Mouse (Mus musculus) brown adipose tissue, adult 24 weeks (tissue): ENCODE data around the gene Cdc42ep1. TPM values are rescaled to one million over a fixed set of nuclear protein-coding genes. Genes with fewer than 3 reads are reported as not detected.
"Not testable (repeated sequence)": the region's sequence is repeated elsewhere in the genome, so short reads cannot be mapped to it uniquely, and the experiment has no call there.

Source experiments
- H3K27ac ChIP-seq: fragments of 200-500 bp; replicated peaks from 2 replicates; pipeline ENCODE4 v1.5.1; 2012; ENCODE audit warnings: low read depth, mild to moderate bottlenecking, low read length
- H3K4me1 ChIP-seq: fragments of 200-500 bp; 2 replicates; pipeline ENCODE4 v1.6.1; 2012; ENCODE audit warnings: low read length, mixed read lengths; ENCODE audit not compliant: control insufficient read depth, insufficient read depth, insufficient read length
- H3K4me3 ChIP-seq: fragments of 200-500 bp; 2 replicates; pipeline ENCODE4 v1.5.1; 2012; ENCODE audit warnings: low read depth, mild to moderate bottlenecking, low read length, moderate library complexity; ENCODE audit not compliant: insufficient read depth
- polyA plus RNA-seq: library from polyadenylated mRNA; stranded (reverse); fragments of >200 nt; gene quantifications from 2 replicates; pipeline ENCODE4 v1.2.4, GENCODE M21; 2012; ENCODE audit not compliant: missing spikeins, insufficient read depth, insufficient read length

Gene Cdc42ep1
- polyA plus RNA-seq, 1 experiment, result 18.4 TPM

DNA sequence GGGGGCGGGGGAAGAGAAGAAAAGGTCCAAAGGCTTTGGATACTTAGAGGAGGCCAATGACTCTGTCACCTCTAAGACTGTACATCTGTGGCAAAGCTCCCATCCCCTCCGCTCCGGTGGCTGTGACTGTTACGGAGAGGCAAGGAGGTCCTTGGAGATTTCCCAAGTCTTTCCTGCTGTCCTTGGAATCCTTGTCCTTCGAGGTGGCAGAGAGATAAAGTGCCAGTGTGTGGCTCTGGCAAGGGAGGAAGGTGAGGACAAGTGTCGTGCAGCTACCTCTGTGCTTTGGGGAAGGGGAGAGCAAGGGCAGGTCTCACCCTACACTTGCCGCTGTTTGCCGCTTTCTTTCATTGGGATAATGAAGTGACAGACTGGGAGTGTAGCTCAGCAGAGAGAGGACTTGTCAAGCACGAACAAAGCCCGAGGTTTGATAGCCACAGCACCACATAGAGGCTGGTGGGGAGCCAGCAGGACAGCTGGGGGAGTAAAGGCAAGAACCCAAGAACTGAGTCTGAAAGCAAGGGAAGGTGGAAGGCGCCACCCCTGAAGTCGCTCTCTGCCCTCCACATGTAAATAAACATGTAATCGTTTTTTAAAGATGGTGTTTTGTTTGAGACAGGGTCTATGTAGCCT is 31.5 kb downstream of the Cdc42ep1 start:
- Histone ChIP-seq H3K27ac (no peak overlapping the region), H3K4me1 (peaks cover 4% of the 10 kb centered on the region), H3K4me3 (no peak overlapping the region)

GRCm38 (mm10) chr15:78874989-78875388 is 32.6 kb downstream of the Cdc42ep1 start:
- no peak overlapping the region for H3K27ac ChIP-seq
- H3K4me1 ChIP-seq, result peaks cover 5% of the 10 kb centered on the region
- H3K4me3 ChIP-seq, result no peak overlapping the region

GRCm38 (mm10) chr15:78875537-78875936 is 33.1 kb downstream of the Cdc42ep1 start:
- Histone ChIP-seq H3K27ac (no peak overlapping the region), H3K4me3 (no peak overlapping the region)

DNA sequence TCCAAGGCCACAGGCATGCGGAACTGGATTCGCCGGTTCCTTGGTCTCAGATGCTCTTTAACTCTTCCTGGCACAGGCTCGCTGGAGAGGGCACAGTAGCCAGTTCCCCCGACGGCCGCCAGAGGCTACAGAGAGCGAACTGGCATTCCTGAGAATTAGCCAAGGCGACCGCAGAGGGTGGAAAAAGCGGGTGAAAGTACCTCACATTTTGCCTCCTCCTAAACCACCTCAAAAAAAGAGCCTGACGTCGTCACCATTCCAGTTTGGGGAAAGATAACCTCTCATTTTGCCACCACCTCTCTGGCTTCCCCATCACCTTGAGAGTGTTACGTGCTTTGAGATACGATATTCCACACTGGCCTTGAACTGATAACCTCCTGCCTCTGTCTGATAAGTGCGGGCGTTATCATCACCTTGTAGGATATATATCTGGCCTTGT is 33.9 kb downstream of the Cdc42ep1 start:
- Histone ChIP-seq H3K27ac (peak overlapping the region; percentile 99), H3K4me3 (peak overlapping the region; percentile 69), H3K4me1 (peaks cover 5% of the 10 kb centered on the region)

More at GRCm38 (mm10) chr15:78875537-78875936, 33.1 kb downstream of the Cdc42ep1 start:
- H3K4me1 ChIP-seq, result peaks cover 5% of the 10 kb centered on the region

GRCm38 (mm10) chr15:78876991-78877809 is 34.8 kb downstream of the Cdc42ep1 start, which contains the start of gene Gga1:
TSS of gene Gga1 (plus strand) at chr15:78877190.
- H3K4me3 ChIP-seq, result peak within 1 kb of the TSS; percentile 69
- peak within 1 kb of the TSS; percentile 99 for H3K27ac ChIP-seq
- peaks cover 5% of the 10 kb centered on the region for H3K4me1 ChIP-seq

- Histone ChIP-seq H3K27ac (peak overlapping the region; percentile 46), H3K4me3 (peak overlapping the region; percentile 69), H3K4me1 (peaks cover 5% of the 10 kb centered on the region)
These were observed 35.5 kb downstream of the Cdc42ep1 start for GRCm38 (mm10) chr15:78877810-78878390.

- peak overlapping the region; percentile 24 for H3K4me3 ChIP-seq
- H3K4me1 ChIP-seq, result not testable (repeated sequence)
- H3K27ac ChIP-seq, result peak overlapping the region; percentile 38
These were observed 36.5 kb downstream of the Cdc42ep1 start for GRCm38 (mm10) chr15:78878792-78879516.

DNA sequence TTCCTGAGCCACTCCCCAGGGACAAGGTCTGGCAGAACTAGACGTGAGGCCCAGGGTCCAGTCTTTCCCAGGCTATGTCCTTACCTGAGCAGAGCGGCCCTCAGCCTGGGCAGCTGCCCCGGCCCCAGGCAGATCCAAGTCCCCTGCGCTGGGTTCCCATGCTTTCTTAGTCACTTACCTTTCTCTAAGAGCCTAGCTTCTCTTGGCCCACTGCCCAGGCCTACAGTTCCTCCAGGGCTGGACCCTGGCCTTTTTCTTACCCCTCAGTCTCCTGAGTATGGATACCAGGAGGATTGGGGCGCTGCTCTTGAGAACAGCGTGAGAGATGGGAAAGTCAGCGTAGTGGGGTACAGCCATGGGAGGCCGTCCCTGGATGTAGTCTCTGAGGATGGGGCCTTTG is 38.0 kb downstream of the Cdc42ep1 start:
- Histone ChIP-seq H3K4me1 (peaks cover 5% of the 10 kb centered on the region), H3K4me3 (no peak overlapping the region), H3K27ac (no peak overlapping the region)

DNA sequence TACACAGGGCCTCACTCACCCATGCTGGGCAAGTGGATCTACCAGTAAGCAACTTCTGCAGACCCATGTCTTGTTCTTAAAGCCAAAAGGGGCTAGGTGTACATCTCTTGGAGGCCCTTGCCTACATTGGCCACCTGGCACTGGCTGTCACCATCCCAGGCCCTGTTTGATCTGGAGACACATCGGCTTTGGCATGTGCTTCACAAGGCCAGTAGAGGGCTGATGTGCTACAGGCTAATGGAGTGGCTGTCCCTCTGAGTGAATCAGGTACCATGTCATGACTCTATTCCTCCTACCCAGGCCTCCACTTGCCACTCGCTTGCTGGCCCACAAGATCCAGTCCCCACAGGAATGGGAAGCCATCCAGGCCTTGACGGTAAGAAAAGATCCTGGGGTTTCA is 39.4 kb downstream of the Cdc42ep1 start:
- Histone ChIP-seq H3K27ac (no peak overlapping the region), H3K4me3 (no peak overlapping the region), H3K4me1 (peaks cover 5% of the 10 kb centered on the region)

GRCm38 (mm10) chr15:78889401-78889853 is 47.0 kb downstream of the Cdc42ep1 start:
- Histone ChIP-seq H3K27ac (no peak overlapping the region), H3K4me1 (no peaks in the 10 kb centered on the region), H3K4me3 (no peak overlapping the region)

GRCm38 (mm10) chr15:78892440-78892839 is 50.0 kb downstream of the Cdc42ep1 start:
- H3K4me1 ChIP-seq, result no peaks in the 10 kb centered on the region
- H3K4me3 ChIP-seq, result no peak overlapping the region
- H3K27ac ChIP-seq, result no peak overlapping the region

DNA sequence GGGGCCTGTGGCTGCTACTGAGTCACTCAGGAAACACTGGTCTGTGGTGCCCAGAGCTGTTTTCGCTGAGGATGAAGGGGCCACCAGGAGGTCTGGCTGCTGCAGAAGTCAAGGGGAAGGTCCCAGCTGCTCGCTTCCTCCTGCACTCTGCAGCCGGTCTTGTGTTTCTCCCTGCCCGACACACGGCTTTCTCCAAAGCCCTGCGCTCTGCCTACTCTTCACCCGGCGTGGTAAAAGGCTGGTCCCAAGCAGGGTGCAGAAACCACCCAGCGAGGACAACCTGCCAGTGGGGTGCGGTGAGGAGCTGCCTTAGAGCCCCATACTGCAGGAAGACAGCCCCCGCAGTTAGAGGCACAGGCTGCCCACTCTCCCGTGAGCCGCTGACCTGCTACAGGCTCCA is 52.3 kb downstream of the Cdc42ep1 start:
- Histone ChIP-seq H3K27ac (no peak overlapping the region), H3K4me1 (no peaks in the 10 kb centered on the region; the same call in 1 of the 2 replicates), H3K4me3 (no peak overlapping the region)

GRCm38 (mm10) chr15:78895741-78896140 is 53.3 kb downstream of the Cdc42ep1 start:
- Histone ChIP-seq H3K4me1 (no peaks in the 10 kb centered on the region; the same call in 1 of the 2 replicates), H3K27ac (no peak overlapping the region), H3K4me3 (no peak overlapping the region)

DNA sequence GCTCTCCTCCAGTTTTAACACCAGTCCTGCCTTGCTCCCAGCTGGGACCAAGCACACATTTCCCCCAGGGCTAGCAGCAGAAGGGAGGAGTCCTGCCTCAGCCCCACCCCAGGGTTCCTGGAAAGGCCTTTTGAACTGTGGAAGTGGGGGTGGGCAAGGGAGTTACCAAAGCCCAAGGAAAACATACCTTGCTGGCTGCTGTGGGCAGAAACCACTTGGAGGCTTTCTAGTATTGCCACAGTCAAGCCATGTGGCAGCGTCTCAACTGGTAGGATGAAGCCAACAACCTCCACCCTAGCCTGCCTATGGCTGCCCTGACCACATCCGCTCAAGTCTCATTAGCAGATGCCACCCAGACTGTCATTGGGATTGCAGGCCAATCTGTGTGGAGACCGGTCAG is 53.7 kb downstream of the Cdc42ep1 start:
- H3K27ac ChIP-seq, result no peak overlapping the region
- H3K4me3 ChIP-seq, result no peak overlapping the region
- H3K4me1 ChIP-seq, result no peaks in the 10 kb centered on the region; the same call in 1 of the 2 replicates

DNA sequence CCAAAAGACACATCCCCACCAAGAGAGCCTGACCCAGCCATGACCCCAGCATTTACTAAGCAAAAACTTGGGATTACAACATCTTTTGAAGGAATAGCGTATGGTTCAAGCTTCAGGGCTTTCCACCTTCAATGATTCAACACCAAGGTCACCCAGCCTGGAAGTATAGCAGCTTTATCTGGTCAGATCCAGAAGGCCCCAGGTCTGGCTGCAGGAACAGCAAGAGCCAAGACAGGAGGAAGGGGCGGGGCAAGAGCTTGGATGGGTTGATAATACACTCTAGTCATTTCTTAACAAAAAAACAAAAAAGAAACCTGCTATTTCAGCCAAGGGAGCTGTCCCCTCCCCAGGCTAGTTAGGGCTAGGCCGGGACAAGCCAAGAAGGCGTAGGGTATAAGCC is 55.1 kb downstream of the Cdc42ep1 start:
- Histone ChIP-seq H3K27ac (no peak overlapping the region), H3K4me3 (no peak overlapping the region), H3K4me1 (no peaks in the 10 kb centered on the region; the same call in 1 of the 2 replicates)
